Comparison of ENCODE assay signal across 7 mouse cellular contexts in the genomic region with DNA sequence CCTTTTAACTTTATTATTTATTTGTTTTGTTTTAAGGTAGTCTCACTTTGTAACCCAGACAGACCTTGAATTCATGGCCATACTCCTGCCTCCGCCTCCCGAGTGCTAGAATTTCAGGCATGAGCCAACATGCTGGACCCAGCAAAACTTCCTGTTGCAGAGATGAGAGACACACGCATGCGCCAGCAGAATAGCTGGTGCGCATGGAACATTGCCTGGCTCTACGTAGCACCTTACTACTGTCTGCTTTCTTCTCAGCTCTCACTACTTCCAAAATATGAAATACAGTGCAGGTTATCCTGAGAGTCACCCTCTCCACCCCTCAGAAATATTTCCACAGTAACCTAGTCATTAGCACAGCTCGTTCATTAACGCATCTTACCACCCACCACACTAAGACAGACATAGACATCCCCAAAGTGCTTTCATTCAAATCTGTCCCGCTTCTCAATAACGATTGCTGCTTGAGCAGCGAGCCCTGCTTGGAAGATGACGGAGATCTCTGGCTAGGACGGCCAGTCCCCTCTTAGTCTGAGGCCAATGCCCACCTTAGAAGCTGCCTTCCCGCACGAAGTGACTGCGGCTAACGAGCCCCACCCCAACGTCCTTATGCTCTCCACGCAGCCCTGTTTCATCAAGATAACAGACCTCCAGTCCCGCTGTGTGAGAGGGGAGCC.
DNase-seq lines count a peak whose midpoint lies in the region; ATAC-seq and TF ChIP-seq lines count a peak whose summit lies in the region.

No protein-coding gene starts in this region.

- TF ChIP-seq POLR2A in ES-Bruce4 (IDR thresholded peaks at IDR 0.05; ENCODE audit: insufficient read depth, low read length) = no peak

- ATAC-seq in heart, postnatal 0 days (ENCODE audit: insufficient read depth, low read depth) = peak; percentile 51
- peak; percentile 32 for ATAC-seq in lung, embryonic 16.5 days (ENCODE audit: low read depth)
- ATAC-seq in stomach, embryonic 14.5 days (ENCODE audit: insufficient number of reproducible peaks, insufficient read depth, low FRiP score, low read depth) = peak; percentile 33; the same call in 1 of the 2 replicates

- H3K9ac ChIP-seq in ES-Bruce4 (ENCODE audit: low read depth, poor library complexity, severe bottlenecking) = peak overlapping the region; percentile 54
- H3K9ac ChIP-seq in heart, postnatal 0 days (replicated peaks; ENCODE audit: low read depth, low read length) = peak overlapping the region; percentile 81
- H3K9ac ChIP-seq in lung, embryonic 16.5 days (ENCODE audit: low read length) = peak overlapping the region; percentile 80
- H3K9ac ChIP-seq in stomach, embryonic 14.5 days (replicated peaks; ENCODE audit: low read depth, low read length) = peak overlapping the region; percentile 58

- TF ChIP-seq CTCF in ES-Bruce4 (IDR thresholded peaks at IDR 0.05; ENCODE audit: low read depth, low read length) = no peak
- TF ChIP-seq CTCF in heart, postnatal 0 days (IDR thresholded peaks at IDR 0.05; ENCODE audit: low read depth) = no peak

- peak overlapping the region; percentile 80 for H3K4me2 ChIP-seq in heart, postnatal 0 days (ENCODE audit: low read depth, low read length)
- H3K4me2 ChIP-seq in lung, embryonic 16.5 days (ENCODE audit: low read depth, low read length) = peak overlapping the region; percentile 68
- peak overlapping the region; percentile 54 for H3K4me2 ChIP-seq in stomach, embryonic 14.5 days (replicated peaks; ENCODE audit: low read depth, low read length)

- TF ChIP-seq EP300 in ES-Bruce4 (IDR thresholded peaks at IDR 0.05; ENCODE audit: insufficient read depth, low read depth, low read length) = no peak
- TF ChIP-seq EP300 in heart, postnatal 0 days (IDR thresholded peaks at IDR 0.05; ENCODE audit: low read depth) = no peak

- H3K27me3 ChIP-seq in ES-Bruce4 (ENCODE audit: control insufficient read depth, insufficient read depth, low read length, poor library complexity, severe bottlenecking) = no peaks in the 10 kb centered on the region
- H3K27me3 ChIP-seq in heart, postnatal 0 days (ENCODE audit: control insufficient read depth, insufficient read depth, low read length) = no peaks in the 10 kb centered on the region
- no peaks in the 10 kb centered on the region for H3K27me3 ChIP-seq in lung, embryonic 16.5 days (ENCODE audit: control insufficient read depth, insufficient read depth, low read depth, low read length)
- no peaks in the 10 kb centered on the region for H3K27me3 ChIP-seq in stomach, embryonic 14.5 days (ENCODE audit: control insufficient read depth, insufficient read depth, low read length)

- WGBS in heart, postnatal 0 days = 29% methylated on average over 20 of the region's 20 CpGs
- 17% methylated on average over 20 of the region's 20 CpGs for WGBS in lung, embryonic 16.5 days
- WGBS in stomach, embryonic 14.5 days = 25% methylated on average over 20 of the region's 20 CpGs

- peak; percentile 5 for DNase-seq in CD4-positive helper T cell, adult 2 months (ENCODE audit: low read depth, low spot score)
- DNase-seq in cerebellum, postnatal 25 days = peak; percentile 72 to 79
- no peak for DNase-seq in heart, postnatal 0 days (ENCODE audit: low spot score)
- peak; percentile 47 to 72 for DNase-seq in kidney, postnatal 25 days

- no peaks in the 10 kb centered on the region for H3K4me1 ChIP-seq in ES-Bruce4 (ENCODE audit: control insufficient read depth, insufficient read depth, low read length)
- no peaks in the 10 kb centered on the region for H3K4me1 ChIP-seq in heart, postnatal 0 days (ENCODE audit: control insufficient read depth, insufficient read depth)
- H3K4me1 ChIP-seq in lung, embryonic 16.5 days (replicated peaks; ENCODE audit: control insufficient read depth, insufficient read depth, low read length) = peaks cover 9% of the 10 kb centered on the region
- 0 out of 2 replicates have a peak, but pooled peaks cover 9% of the 10 kb centered on the region for H3K4me1 ChIP-seq in stomach, embryonic 14.5 days (ENCODE audit: control insufficient read depth, insufficient read depth, low read length)

- no peaks in the 10 kb centered on the region for H3K36me3 ChIP-seq in ES-Bruce4 (ENCODE audit: control insufficient read depth, insufficient read depth, low read length, poor library complexity, severe bottlenecking)
- H3K36me3 ChIP-seq in heart, postnatal 0 days (replicated peaks; ENCODE audit: control insufficient read depth, insufficient read depth, low read length) = no peaks in the 10 kb centered on the region
- no peaks in the 10 kb centered on the region for H3K36me3 ChIP-seq in lung, embryonic 16.5 days (ENCODE audit: control insufficient read depth, insufficient read depth, low read length)
- H3K36me3 ChIP-seq in stomach, embryonic 14.5 days (ENCODE audit: control insufficient read depth, insufficient read depth, low read length) = no peaks in the 10 kb centered on the region

- no peak overlapping the region for H3K27ac ChIP-seq in ES-Bruce4 (ENCODE audit: insufficient read depth, low read length)
- peak overlapping the region; percentile 73 for H3K27ac ChIP-seq in heart, postnatal 0 days (ENCODE audit: low read depth)
- H3K27ac ChIP-seq in lung, embryonic 16.5 days (ENCODE audit: low read length) = peak overlapping the region; percentile 96
- H3K27ac ChIP-seq in stomach, embryonic 14.5 days (ENCODE audit: low read length) = peak overlapping the region; percentile 86

- peaks cover 5% of the 10 kb centered on the region for H3K9me3 ChIP-seq in ES-Bruce4 (replicated peaks; ENCODE audit: control insufficient read depth, insufficient read depth, low read length, poor library complexity, severe bottlenecking)
- no peaks in the 10 kb centered on the region; the same call in 1 of the 2 replicates for H3K9me3 ChIP-seq in heart, postnatal 0 days (replicated peaks; ENCODE audit: control insufficient read depth, low read length)
- no peaks in the 10 kb centered on the region for H3K9me3 ChIP-seq in lung, embryonic 16.5 days (ENCODE audit: control insufficient read depth, low read length)
- H3K9me3 ChIP-seq in stomach, embryonic 14.5 days (ENCODE audit: control insufficient read depth, low read depth, low read length) = peaks cover 9% of the 10 kb centered on the region; the same call in 1 of the 2 replicates

- H3K4me3 ChIP-seq in ES-Bruce4 (ENCODE audit: low read depth, low read length) = peak overlapping the region; percentile 51
- peak overlapping the region; percentile 61 for H3K4me3 ChIP-seq in heart, postnatal 0 days (ENCODE audit: low read depth, low read length)
- H3K4me3 ChIP-seq in lung, embryonic 16.5 days (ENCODE audit: low read length) = peak overlapping the region; percentile 61
- H3K4me3 ChIP-seq in stomach, embryonic 14.5 days (ENCODE audit: low read depth, low read length) = peak overlapping the region; percentile 50
